ENCODE assay signal across 8 mouse cellular contexts in genomic region chr1:151079614-151080360, GRCm38 (mm10).
DNase-seq lines count a peak whose midpoint lies in the region; ATAC-seq and TF ChIP-seq lines count a peak whose summit lies in the region.

No protein-coding gene starts in this region.

- TF ChIP-seq POLR2A in thymus, adult 2 months (IDR thresholded peaks at IDR 0.05; ENCODE audit: control insufficient read depth, extremely low read depth, insufficient read depth, low read length, poor library complexity), result no peak

- no peak for DNase-seq in frontal cortex, adult 2 months (ENCODE audit: extremely low spot score in 1 of 2, low spot score in 1 of 2)
- no peak for DNase-seq in midbrain, embryonic 10.5 days (ENCODE audit: low spot score)
- DNase-seq in embryonic facial prominence, embryonic 10.5 days (ENCODE audit: low spot score), result no peak
- no peak for DNase-seq in urinary bladder, postnatal 25 days (ENCODE audit: low spot score)
- no peak for DNase-seq in thymus, adult 2 months

- no peaks in the 10 kb centered on the region for H3K27me3 ChIP-seq in midbrain, embryonic 10.5 days (ENCODE audit: low read depth, poor library complexity, severe bottlenecking)
- no peaks in the 10 kb centered on the region for H3K27me3 ChIP-seq in midbrain, embryonic 16.5 days (ENCODE audit: control insufficient read depth, insufficient read depth, low read depth, low read length)
- no peaks in the 10 kb centered on the region for H3K27me3 ChIP-seq in embryonic facial prominence, embryonic 10.5 days (replicated peaks; ENCODE audit: low read depth, poor library complexity, severe bottlenecking)
- H3K27me3 ChIP-seq in thymus, adult 2 months (ENCODE audit: control insufficient read depth, insufficient read depth, low read length), result no peaks in the 10 kb centered on the region

- H3K4me3 ChIP-seq in midbrain, embryonic 10.5 days, result no peak overlapping the region
- no peak overlapping the region for H3K4me3 ChIP-seq in midbrain, embryonic 16.5 days (ENCODE audit: low read depth, low read length)
- H3K4me3 ChIP-seq in embryonic facial prominence, embryonic 10.5 days, result no peak overlapping the region
- H3K4me3 ChIP-seq in thymus, adult 2 months (ENCODE audit: control insufficient read depth, insufficient read depth, low read length), result no peak overlapping the region

- no peaks in the 10 kb centered on the region for H3K36me3 ChIP-seq in midbrain, embryonic 10.5 days
- no peaks in the 10 kb centered on the region for H3K36me3 ChIP-seq in midbrain, embryonic 16.5 days (ENCODE audit: control insufficient read depth, insufficient read depth, low read length)
- H3K36me3 ChIP-seq in embryonic facial prominence, embryonic 10.5 days (replicated peaks), result no peaks in the 10 kb centered on the region
- no peaks in the 10 kb centered on the region for H3K36me3 ChIP-seq in thymus, adult 2 months (ENCODE audit: control insufficient read depth, insufficient read depth, low read length)

- ATAC-seq in frontal cortex, adult (ENCODE audit: low TSS enrichment), result peak; percentile 75
- no peak for ATAC-seq in midbrain, embryonic 16.5 days
- peak; percentile 74 for ATAC-seq in megakaryocyte progenitor cell, adult 5-6 weeks (replicated peaks; ENCODE audit: poor library complexity)

- no peaks in the 10 kb centered on the region for H3K4me1 ChIP-seq in midbrain, embryonic 10.5 days
- no peaks in the 10 kb centered on the region for H3K4me1 ChIP-seq in midbrain, embryonic 16.5 days (ENCODE audit: control insufficient read depth, insufficient read depth, low read length)
- H3K4me1 ChIP-seq in embryonic facial prominence, embryonic 10.5 days, result no peaks in the 10 kb centered on the region
- no peaks in the 10 kb centered on the region for H3K4me1 ChIP-seq in thymus, adult 2 months (replicated peaks; ENCODE audit: control insufficient read depth, insufficient read depth, low read length)

- H3K27ac ChIP-seq in midbrain, embryonic 10.5 days (replicated peaks), result peak overlapping the region; percentile 55; the same call in 1 of the 2 replicates
- no peak overlapping the region for H3K27ac ChIP-seq in midbrain, embryonic 16.5 days (ENCODE audit: low read length)
- peak overlapping the region; percentile 40; the same call in 1 of the 2 replicates for H3K27ac ChIP-seq in embryonic facial prominence, embryonic 10.5 days (replicated peaks)
- H3K27ac ChIP-seq in thymus, adult 2 months (ENCODE audit: control insufficient read depth, insufficient read depth, low read length), result no peak overlapping the region

- TF ChIP-seq CTCF in thymus, adult 2 months (IDR thresholded peaks at IDR 0.05; ENCODE audit: borderline replicate concordance, control insufficient read depth, extremely low read depth, insufficient read depth, low read length, poor library complexity), result no peak

- no peak overlapping the region for H3K4me2 ChIP-seq in midbrain, embryonic 16.5 days (ENCODE audit: low read length)

- 85% methylated on average over 15 of the region's 15 CpGs for WGBS in midbrain, embryonic 10.5 days
- 88% methylated on average over 15 of the region's 15 CpGs for WGBS in midbrain, embryonic 16.5 days
- WGBS in embryonic facial prominence, embryonic 10.5 days, result 85% methylated on average over 15 of the region's 15 CpGs
- 93% methylated on average over 15 of the region's 15 CpGs for WGBS in thymus, adult 2 months

- H3K9me3 ChIP-seq in midbrain, embryonic 10.5 days (replicated peaks), result no peaks in the 10 kb centered on the region
- no peaks in the 10 kb centered on the region for H3K9me3 ChIP-seq in midbrain, embryonic 16.5 days (replicated peaks; ENCODE audit: control insufficient read depth, low read length, poor library complexity, severe bottlenecking)
- H3K9me3 ChIP-seq in embryonic facial prominence, embryonic 10.5 days, result no peaks in the 10 kb centered on the region

- no peak overlapping the region for H3K9ac ChIP-seq in midbrain, embryonic 16.5 days (ENCODE audit: low read depth, low read length)

Comparison
In these comparisons a context has a peak if more than half of its experiments do, and no peak if none do; other contexts are left out.
1. H3K27ac ChIP-seq: peak in midbrain, embryonic 10.5 days (single experiment) and embryonic facial prominence, embryonic 10.5 days (single experiment); none in midbrain, embryonic 16.5 days (single experiment) and thymus, adult 2 months (single experiment).